Mouse (Mus musculus): ENCODE data around the gene Hax1.

Hax1 gene

GRCm38 (mm10) chr3:89998612-89999054 lies at the start of gene Hax1:
Gene Hax1 (minus strand): TSS chr3:89998780.
- DNase-seq (ENCODE audit: low spot score): peak; percentile 99

- DNase-seq (ENCODE audit: low spot score): no peak
Observed at GRCm38 (mm10) chr3:90036263-90036662, 37.7 kb upstream of the Hax1 start.

GRCm38 (mm10) chr3:90034653-90035052 lies 36.1 kb upstream of the Hax1 start:
- no peak for DNase-seq (ENCODE audit: low spot score)

GRCm38 (mm10) chr3:90016626-90017025 lies 18.0 kb upstream of the Hax1 start:
- DNase-seq (ENCODE audit: low spot score): no peak

GRCm38 (mm10) chr3:90010291-90010690 lies 11.7 kb upstream of the Hax1 start:
- DNase-seq (ENCODE audit: low spot score): no peak

- no peak for DNase-seq (ENCODE audit: low spot score)
Observed at GRCm38 (mm10) chr3:90004091-90004796, 5.7 kb upstream of the Hax1 start.

GRCm38 (mm10) chr3:89999830-90000229 lies 1.2 kb upstream of the Hax1 start:
- no peak for DNase-seq (ENCODE audit: low spot score)

- DNase-seq (ENCODE audit: low spot score): peak; percentile 64
Observed at GRCm38 (mm10) chr3:89999090-89999489, 510 bp upstream of the Hax1 start.

GRCm38 (mm10) chr3:89997791-89998495 lies 637 bp downstream of the Hax1 start:
- peak; percentile 77 for DNase-seq (ENCODE audit: low spot score)

GRCm38 (mm10) chr3:89994807-89995515 lies 3.6 kb downstream of the Hax1 start:
- DNase-seq (ENCODE audit: low spot score): no peak

GRCm38 (mm10) chr3:89987822-89988221 lies 10.8 kb downstream of the Hax1 start:
- no peak for DNase-seq (ENCODE audit: low spot score)

- no peak for DNase-seq (ENCODE audit: low spot score)
Observed at GRCm38 (mm10) chr3:89987211-89987610, 11.4 kb downstream of the Hax1 start.

GRCm38 (mm10) chr3:89982426-89982825 lies 16.2 kb downstream of the Hax1 start:
- no peak for DNase-seq (ENCODE audit: low spot score)

GRCm38 (mm10) chr3:89976859-89977258 lies 21.7 kb downstream of the Hax1 start:
- DNase-seq (ENCODE audit: low spot score): no peak

GRCm38 (mm10) chr3:89968509-89968908 lies 30.1 kb downstream of the Hax1 start:
- DNase-seq (ENCODE audit: low spot score): no peak

GRCm38 (mm10) chr3:89966946-89967345 lies 31.6 kb downstream of the Hax1 start:
- peak; percentile 51 for DNase-seq (ENCODE audit: low spot score)

GRCm38 (mm10) chr3:89965972-89966371 lies 32.6 kb downstream of the Hax1 start:
- DNase-seq (ENCODE audit: low spot score): no peak

- no peak for DNase-seq (ENCODE audit: low spot score)
Observed at GRCm38 (mm10) chr3:89965557-89965956, 33.0 kb downstream of the Hax1 start.

- DNase-seq (ENCODE audit: low spot score): peak; percentile 83
Observed at GRCm38 (mm10) chr3:89963926-89964739, 34.4 kb downstream of the Hax1 start.

GRCm38 (mm10) chr3:89963221-89963763 lies 35.3 kb downstream of the Hax1 start, which contains the start of gene Atp8b2:
Gene Atp8b2 (minus strand): TSS chr3:89963508.
- DNase-seq (ENCODE audit: low spot score): peak; percentile 83

- peak; percentile 44 for DNase-seq (ENCODE audit: low spot score)
Observed at GRCm38 (mm10) chr3:89962751-89963220, 35.8 kb downstream of the Hax1 start.
